Mouse (Mus musculus) CD8-positive naive resting alpha-beta T cell, adult 2 months (primary cell): ENCODE measurements around the gene Fgfr4.

Experiments
- DNase-seq, 2 experiments: peaks; one replicate each; pipeline ENCODE4 v3.0.0; 2022; ENCODE audit warnings: low read depth in 2 of 2, low spot score in 2 of 2

The Fgfr4 gene

GRCm38 (mm10) chr13:55208837-55209648, 56.6 kb downstream of the Fgfr4 start:
- DNase-seq: no peak

GRCm38 (mm10) chr13:55209649-55210192, 57.3 kb downstream of the Fgfr4 start, which contains the start of gene Nsd1:
Gene Nsd1, plus strand, starts transcription at chr13:55209782.
- peak; percentile 6 to 9 for DNase-seq

GRCm38 (mm10) chr13:55210193-55210970, 57.9 kb downstream of the Fgfr4 start:
- peak; percentile 4 to 7 for DNase-seq

- peak; percentile 76 for DNase-seq
These were observed 58.5 kb downstream of the Fgfr4 start for GRCm38 (mm10) chr13:55210971-55211220.

GRCm38 (mm10) chr13:55211221-55212010, 59.0 kb downstream of the Fgfr4 start:
- DNase-seq: peak; percentile 75 to 77

GRCm38 (mm10) chr13:55212011-55212360, 59.5 kb downstream of the Fgfr4 start:
- DNase-seq: peak; percentile 23 to 35

- DNase-seq: peak; percentile 50
These were observed 60.1 kb downstream of the Fgfr4 start for GRCm38 (mm10) chr13:55212361-55213137.

GRCm38 (mm10) chr13:55213138-55213806, 60.8 kb downstream of the Fgfr4 start:
- DNase-seq: no peak
